Mouse (Mus musculus) hindbrain, postnatal 0 days (tissue): ENCODE data around the gene Adcy6. TPM values are rescaled to one million over a fixed set of nuclear protein-coding genes. Genes with fewer than 3 reads are reported as not detected.
"Not testable (repeated sequence)": the region's sequence is repeated elsewhere in the genome, so short reads cannot be mapped to it uniquely, and the experiment has no call there.

Experiments used
- ATAC-seq: fragments of 200-750 bp; cut with Nextera tagmentation; 2 replicates; pipeline ENCODE4 v1.8.0; 2017; ENCODE audit warnings: mild to moderate bottlenecking, moderate TSS enrichment, moderate library complexity
- DNase-seq: peaks from one replicate; pipeline ENCODE4 v3.0.0-alpha.2; 2015; ENCODE audit warnings: low spot score
- H3K27ac ChIP-seq: fragments of 300-500 bp; sonication (generic); 2 replicates; pipeline ENCODE4 v1.5.1; 2014; ENCODE audit warnings: mild to moderate bottlenecking
- H3K27me3 ChIP-seq: fragments of 300-500 bp; sonication (generic); 2 replicates; pipeline ENCODE4 v1.6.1; 2014; ENCODE audit warnings: low read length, mixed read lengths; ENCODE audit not compliant: insufficient read depth
- H3K36me3 ChIP-seq: fragments of 300-500 bp; sonication (generic); 2 replicates; pipeline ENCODE4 v1.6.1; 2014; ENCODE audit warnings: low read length, mixed read lengths; ENCODE audit not compliant: insufficient read depth
- H3K4me1 ChIP-seq: fragments of 300-500 bp; sonication (generic); 2 replicates; pipeline ENCODE4 v1.6.1; 2014; ENCODE audit warnings: antibody characterized with exemption, low read length, mixed read lengths; ENCODE audit not compliant: insufficient read depth
- H3K4me2 ChIP-seq: fragments of 300-500 bp; sonication (generic); 2 replicates; pipeline ENCODE4 v1.6.1; 2014; ENCODE audit warnings: low read depth, mild to moderate bottlenecking, low read length, moderate library complexity, mixed read lengths
- H3K4me3 ChIP-seq: fragments of 300-500 bp; sonication (generic); 2 replicates; pipeline ENCODE4 v1.5.1; 2014; ENCODE audit warnings: low read length
- H3K9ac ChIP-seq: fragments of 300-500 bp; sonication (generic); replicated peaks from 2 replicates; pipeline ENCODE4 v1.6.1; 2014; ENCODE audit warnings: mild to moderate bottlenecking, low read length, moderate library complexity, mixed read lengths
- H3K9me3 ChIP-seq: fragments of 300-500 bp; sonication (generic); 2 replicates; pipeline ENCODE4 v1.6.1; 2016; ENCODE audit warnings: low read length, mixed read lengths
- CTCF ChIP-seq: IDR thresholded peaks from 2 replicates; pipeline ENCODE4 v1.5.1; 2016; ENCODE audit warnings: antibody characterized with exemption, control low read depth, low read depth
- WGBS: fragments of 180-500 bp; shearing (Covaris S2); extraction: QIAGEN DNeasy Blood & Tissue Kit; methylation state at CpG from one replicate; pipeline ENCODE4 v1.1.7; 2014; 5-methylcytosine and 5-hydroxymethylcytosine counted together
- polyA plus RNA-seq: library from polyadenylated mRNA; unstranded; fragments of >200 nt; fragmentation: Nextera tagmentation; extraction: Ambion mirVana; gene quantifications from 2 replicates; pipeline ENCODE4 v1.2.1, GENCODE M21; 2015
- total RNA-seq: library from RNA; depleted of rRNA; stranded (reverse); fragments of >200 nt; gene quantifications from 2 replicates; pipeline ENCODE4 v1.2.3, GENCODE M21; 2014

Gene Adcy6
- total and polyA plus RNA-seq, 2 experiments from 2014 or later, result 6.2 to 43.2 TPM

- H3K9me3 ChIP-seq, result no peaks in the 10 kb centered on the region
- no peak overlapping the region for H3K9ac ChIP-seq
- no peak overlapping the region for H3K27ac ChIP-seq
- peaks cover 73% of the 10 kb centered on the region for H3K36me3 ChIP-seq
- no peaks in the 10 kb centered on the region for H3K4me1 ChIP-seq
- no peaks in the 10 kb centered on the region for H3K27me3 ChIP-seq
- no peak for TF ChIP-seq CTCF
- H3K4me3 ChIP-seq, result no peak overlapping the region
- DNase-seq, result no peak
- H3K4me2 ChIP-seq, result no peak overlapping the region
- WGBS, result 83% methylated on average over 19 of the region's 19 CpGs
- no peak for ATAC-seq
Measured at GRCm38 (mm10) chr15:98594193-98594592, 15.7 kb downstream of the Adcy6 start.

GRCm38 (mm10) chr15:98591396-98591795 is 18.5 kb downstream of the Adcy6 start:
- 63% methylated on average over 4 of the region's 4 CpGs for WGBS
- Histone ChIP-seq H3K27ac (no peak overlapping the region), H3K4me2 (no peak overlapping the region), H3K4me3 (no peak overlapping the region), H3K9me3 (no peaks in the 10 kb centered on the region), H3K36me3 (peaks cover 53% of the 10 kb centered on the region), H3K9ac (no peak overlapping the region), H3K27me3 (no peaks in the 10 kb centered on the region), H3K4me1 (no peaks in the 10 kb centered on the region)
- ATAC-seq (no peak), DNase-seq (no peak)
- TF ChIP-seq CTCF, result no peak

GRCm38 (mm10) chr15:98589640-98590336 is 20.1 kb downstream of the Adcy6 start:
- Histone ChIP-seq H3K36me3 (peaks cover 37% of the 10 kb centered on the region), H3K4me2 (no peak overlapping the region), H3K4me3 (no peak overlapping the region), H3K27ac (no peak overlapping the region), H3K9ac (no peak overlapping the region), H3K9me3 (no peaks in the 10 kb centered on the region), H3K27me3 (no peaks in the 10 kb centered on the region), H3K4me1 (no peaks in the 10 kb centered on the region)
- ATAC-seq, result no peak
- no peak for DNase-seq
- no peak for TF ChIP-seq CTCF
- WGBS, result 80% methylated on average over 7 of the region's 7 CpGs

- TF ChIP-seq CTCF, result no peak
- 88% methylated on average over 11 of the region's 11 CpGs for WGBS
- ATAC-seq (no peak), DNase-seq (no peak)
- Histone ChIP-seq H3K27ac (no peak overlapping the region), H3K36me3 (peaks cover 17% of the 10 kb centered on the region), H3K9me3 (no peaks in the 10 kb centered on the region), H3K4me2 (no peak overlapping the region), H3K9ac (no peak overlapping the region), H3K4me1 (no peaks in the 10 kb centered on the region), H3K27me3 (no peaks in the 10 kb centered on the region), H3K4me3 (no peak overlapping the region)
Measured at GRCm38 (mm10) chr15:98587751-98588150, 22.1 kb downstream of the Adcy6 start.

- not testable (repeated sequence) for DNase-seq, H3K36me3 ChIP-seq, H3K9ac ChIP-seq, H3K9me3 ChIP-seq, ATAC-seq, H3K4me2 ChIP-seq, H3K27me3 ChIP-seq, H3K27ac ChIP-seq, H3K4me1 ChIP-seq, H3K4me3 ChIP-seq
- WGBS, result 83% methylated on average over 9 of the region's 9 CpGs
Measured at GRCm38 (mm10) chr15:98586141-98586540, 23.7 kb downstream of the Adcy6 start.

GRCm38 (mm10) chr15:98585421-98585820 is 24.5 kb downstream of the Adcy6 start:
- Histone ChIP-seq H3K27ac (no peak overlapping the region), H3K4me2 (no peak overlapping the region), H3K4me3 (no peak overlapping the region), H3K9ac (no peak overlapping the region), H3K36me3 (no peaks in the 10 kb centered on the region), H3K4me1 (no peaks in the 10 kb centered on the region), H3K27me3 (no peaks in the 10 kb centered on the region), H3K9me3 (no peaks in the 10 kb centered on the region)
- DNase-seq (no peak), ATAC-seq (no peak)
- TF ChIP-seq CTCF, result no peak
- WGBS, result 41% methylated on average over 7 of the region's 7 CpGs

GRCm38 (mm10) chr15:98582996-98583395 is 26.9 kb downstream of the Adcy6 start:
- Histone ChIP-seq H3K9me3 (no peaks in the 10 kb centered on the region), H3K4me3 (no peak overlapping the region), H3K4me2 (no peak overlapping the region), H3K27me3 (no peaks in the 10 kb centered on the region), H3K36me3 (no peaks in the 10 kb centered on the region), H3K4me1 (no peaks in the 10 kb centered on the region), H3K9ac (no peak overlapping the region), H3K27ac (no peak overlapping the region)
- ATAC-seq (no peak), DNase-seq (no peak)
- 80% methylated on average over 8 of the region's 8 CpGs for WGBS
- TF ChIP-seq CTCF, result no peak
